ENCODE assay signal across 7 mouse cellular contexts in the genomic region with DNA sequence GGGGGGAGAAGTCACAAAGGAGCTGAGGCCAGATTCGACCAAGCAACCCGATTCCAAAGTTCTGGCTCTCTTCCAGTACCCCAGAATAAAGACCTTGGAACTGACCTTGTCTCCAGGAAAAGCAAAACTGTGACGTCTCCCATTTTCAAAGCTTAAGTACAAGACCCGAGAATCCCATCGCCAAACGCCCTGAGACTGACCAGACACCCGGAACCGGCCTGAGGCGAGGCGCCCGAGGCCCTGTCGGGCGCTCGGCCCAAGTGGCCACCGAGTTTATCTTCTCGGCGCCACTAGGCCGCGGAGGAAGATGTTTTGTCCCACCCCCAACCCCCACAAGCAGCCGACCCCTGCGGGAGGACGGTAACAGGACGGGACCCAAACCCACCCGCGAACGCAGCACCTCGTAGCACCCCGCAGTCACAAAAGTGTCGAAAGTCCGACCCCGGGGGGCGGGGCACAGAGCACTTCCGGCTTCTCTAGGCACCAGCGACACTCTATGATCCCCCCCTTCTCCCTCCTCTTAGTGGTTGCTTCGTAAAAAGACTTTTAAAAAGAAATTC. TPM values are rescaled to one million over a fixed set of nuclear protein-coding genes. Genes with fewer than 3 reads are reported as not detected.
DNase-seq lines count a peak whose midpoint lies in the region; ATAC-seq lines count a peak whose summit lies in the region.

Gene Zkscan3 (minus strand): TSS at position 469 of the 560 bp plus-strand sequence.

- under 1% methylated on average over 35 of the region's 35 CpGs for WGBS in embryonic facial prominence, embryonic 10.5 days
- 0% methylated on average over 35 of the region's 35 CpGs for WGBS in limb, embryonic 11.5 days
- WGBS in midbrain, embryonic 14.5 days = under 1% methylated on average over 35 of the region's 35 CpGs

- H3K9me3 ChIP-seq in embryonic facial prominence, embryonic 10.5 days = no peaks in the 10 kb centered on the region
- H3K9me3 ChIP-seq in limb, embryonic 11.5 days (ENCODE audit: control insufficient read depth, low read length) = no peaks in the 10 kb centered on the region
- no peaks in the 10 kb centered on the region for H3K9me3 ChIP-seq in midbrain, embryonic 14.5 days (ENCODE audit: control insufficient read depth, low read length)

- peak; percentile 98 for ATAC-seq in granulocyte monocyte progenitor cell, adult 5-6 weeks (replicated peaks; ENCODE audit: poor library complexity, severe bottlenecking)
- peak; percentile 94 for ATAC-seq in limb, embryonic 11.5 days (ENCODE audit: insufficient number of reproducible peaks, low FRiP score, low TSS enrichment, low read depth)
- peak; percentile 95 for ATAC-seq in midbrain, embryonic 14.5 days (ENCODE audit: low FRiP score, low TSS enrichment)

- DNase-seq in adrenal gland, postnatal 10 days = peak; percentile 90
- DNase-seq in embryonic facial prominence, embryonic 10.5 days (ENCODE audit: low spot score) = peak; percentile 88
- peak; percentile 72 for DNase-seq in kidney, adult 11 months
- peak; percentile 87 for DNase-seq in limb, embryonic 11.5 days (ENCODE audit: low spot score)
- peak; percentile 94 for DNase-seq in midbrain, embryonic 14.5 days
- DNase-seq in spleen, adult 18-20 months = peak; percentile 72 to 86

- peak within 1 kb of the TSS; percentile 84 for H3K4me3 ChIP-seq in embryonic facial prominence, embryonic 10.5 days
- peak within 1 kb of the TSS; percentile 87 for H3K4me3 ChIP-seq in limb, embryonic 11.5 days (ENCODE audit: low read depth, low read length)
- H3K4me3 ChIP-seq in midbrain, embryonic 14.5 days (replicated peaks; ENCODE audit: low read depth, low read length) = peak within 1 kb of the TSS; percentile 80

- peak within 1 kb of the TSS; percentile 93 for H3K27ac ChIP-seq in embryonic facial prominence, embryonic 10.5 days (replicated peaks)
- H3K27ac ChIP-seq in limb, embryonic 11.5 days (replicated peaks; ENCODE audit: low read depth, low read length) = 0 out of 2 replicates have a peak within 1 kb of the TSS, but pooled peaks have one; percentile 8
- peak within 1 kb of the TSS; percentile 69 for H3K27ac ChIP-seq in midbrain, embryonic 14.5 days (replicated peaks; ENCODE audit: low read depth, low read length)

- peak within 1 kb of the TSS; percentile 85 for H3K9ac ChIP-seq in limb, embryonic 11.5 days (ENCODE audit: low read length)
- peak within 1 kb of the TSS; percentile 75 for H3K9ac ChIP-seq in midbrain, embryonic 14.5 days (replicated peaks; ENCODE audit: low read length)

- H3K4me2 ChIP-seq in limb, embryonic 11.5 days (ENCODE audit: low read depth, severe bottlenecking) = peak within 1 kb of the TSS; percentile 64
- peak within 1 kb of the TSS; percentile 77 for H3K4me2 ChIP-seq in midbrain, embryonic 14.5 days (ENCODE audit: low read length)

- H3K36me3 ChIP-seq in embryonic facial prominence, embryonic 10.5 days (replicated peaks) = peaks cover 33% of the 10 kb centered on the region
- H3K36me3 ChIP-seq in limb, embryonic 11.5 days (ENCODE audit: control insufficient read depth, insufficient read depth, low read length) = no peaks in the 10 kb centered on the region
- H3K36me3 ChIP-seq in midbrain, embryonic 14.5 days (ENCODE audit: control insufficient read depth, insufficient read depth, low read length) = peaks cover 12% of the 10 kb centered on the region

- peaks cover 11% of the 10 kb centered on the region for H3K4me1 ChIP-seq in embryonic facial prominence, embryonic 10.5 days
- no peaks in the 10 kb centered on the region for H3K4me1 ChIP-seq in limb, embryonic 11.5 days (ENCODE audit: control insufficient read depth, insufficient read depth, low read length)
- H3K4me1 ChIP-seq in midbrain, embryonic 14.5 days (ENCODE audit: control insufficient read depth, insufficient read depth, low read length) = peaks cover 16% of the 10 kb centered on the region

- no peaks in the 10 kb centered on the region for H3K27me3 ChIP-seq in embryonic facial prominence, embryonic 10.5 days (replicated peaks; ENCODE audit: low read depth, poor library complexity, severe bottlenecking)
- H3K27me3 ChIP-seq in limb, embryonic 11.5 days (ENCODE audit: control insufficient read depth, insufficient read depth, low read length) = no peaks in the 10 kb centered on the region
- H3K27me3 ChIP-seq in midbrain, embryonic 14.5 days (ENCODE audit: control insufficient read depth, insufficient read depth, low read length) = no peaks in the 10 kb centered on the region

RNA-seq across cellular contexts. Expression of gene Zkscan3, which starts in this region (rescaled TPM):
- 10 to 100 TPM; 47.8 to 61.0 TPM for total RNA-seq in adrenal gland, postnatal 10 days (2021)
- polyA plus RNA-seq in embryonic facial prominence, embryonic 10.5 days (2016; fragmentation: Nextera tagmentation; extraction: Ambion mirVana) = 91.5 and 91.9 TPM in 2 replicates
- total RNA-seq in granulocyte monocyte progenitor cell, adult 5-6 weeks (2014; fragmentation: Nextera tagmentation) = 41.4 and 46.5 TPM in 2 replicates
- total RNA-seq in granulocyte monocyte progenitor cell, adult 5-6 weeks (2017) = 29.1 and 33.0 TPM in 2 replicates
- 94.2 and 97.2 TPM in 2 replicates for polyA plus RNA-seq in limb, embryonic 11.5 days (2014; fragmentation: Nextera tagmentation; extraction: Ambion mirVana)
- 61.8 and 69.9 TPM in 2 replicates for polyA plus RNA-seq in midbrain, embryonic 14.5 days (2014; fragmentation: Nextera tagmentation; extraction: Ambion mirVana)

Comparison
In these comparisons a context has a peak if more than half of its experiments do, and no peak if none do; other contexts are left out.
1. Peak in every context shown above with its lines: DNase-seq, ATAC-seq, H3K4me3 ChIP-seq and H3K27ac ChIP-seq.
2. H3K27ac ChIP-seq: peak in every context shown above with its lines; median percentile 93 in embryonic facial prominence, embryonic 10.5 days; 69 in midbrain, embryonic 14.5 days; 8 in limb, embryonic 11.5 days.